Mouse (Mus musculus) testis, postnatal 14 days (tissue): Measurements from ENCODE around the gene Galnt6.

Experiments
- DNase-seq: peaks from one replicate; pipeline ENCODE4 v3.0.0; 2021; ENCODE audit warnings: low spot score

Gene Galnt6

GRCm38 (mm10) chr15:100720066-100720465 lies 9.1 kb downstream of the Galnt6 start:
- no peak for DNase-seq

DNA sequence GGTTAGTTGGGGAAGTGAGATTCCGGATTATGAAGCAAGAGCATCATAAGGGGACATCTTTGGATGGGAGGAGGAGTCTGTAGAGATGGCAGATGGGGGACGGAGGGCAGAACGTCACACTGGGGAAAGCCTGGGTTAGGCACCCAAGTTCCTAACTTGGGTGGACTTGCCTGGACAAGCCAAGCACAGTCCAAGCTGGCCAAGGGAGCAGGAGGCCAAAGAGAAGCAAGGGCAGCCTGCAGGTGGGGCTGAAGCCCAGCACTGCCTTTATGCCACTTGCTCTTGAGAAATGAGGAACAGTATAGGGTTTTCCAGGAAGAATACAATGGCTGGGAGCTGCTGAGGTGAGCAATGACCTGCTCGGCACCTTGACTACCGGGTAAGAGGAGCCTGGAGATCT lies 10.0 kb downstream of the Galnt6 start:
- DNase-seq: no peak

DNA sequence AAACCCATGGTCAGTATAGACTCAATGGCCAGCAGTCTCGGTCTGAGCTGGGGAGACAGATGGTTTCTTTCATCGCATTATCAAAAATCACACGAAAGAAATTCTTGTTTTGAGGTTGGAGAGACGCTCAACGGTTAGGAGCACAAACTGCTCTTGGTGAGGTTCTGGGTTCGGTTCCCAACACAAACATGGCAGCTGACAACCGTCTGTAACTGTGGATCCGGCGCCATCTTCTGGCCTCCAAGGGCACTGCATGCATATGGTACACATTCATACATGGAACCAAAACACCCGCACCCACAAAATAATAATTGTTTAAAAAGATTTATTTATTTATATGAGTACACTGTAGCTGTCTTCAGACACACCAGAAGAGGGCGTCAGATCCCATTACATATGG lies 10.6 kb downstream of the Galnt6 start:
- no peak for DNase-seq

GRCm38 (mm10) chr15:100717933-100718332 lies 11.2 kb downstream of the Galnt6 start:
- DNase-seq: no peak

DNA sequence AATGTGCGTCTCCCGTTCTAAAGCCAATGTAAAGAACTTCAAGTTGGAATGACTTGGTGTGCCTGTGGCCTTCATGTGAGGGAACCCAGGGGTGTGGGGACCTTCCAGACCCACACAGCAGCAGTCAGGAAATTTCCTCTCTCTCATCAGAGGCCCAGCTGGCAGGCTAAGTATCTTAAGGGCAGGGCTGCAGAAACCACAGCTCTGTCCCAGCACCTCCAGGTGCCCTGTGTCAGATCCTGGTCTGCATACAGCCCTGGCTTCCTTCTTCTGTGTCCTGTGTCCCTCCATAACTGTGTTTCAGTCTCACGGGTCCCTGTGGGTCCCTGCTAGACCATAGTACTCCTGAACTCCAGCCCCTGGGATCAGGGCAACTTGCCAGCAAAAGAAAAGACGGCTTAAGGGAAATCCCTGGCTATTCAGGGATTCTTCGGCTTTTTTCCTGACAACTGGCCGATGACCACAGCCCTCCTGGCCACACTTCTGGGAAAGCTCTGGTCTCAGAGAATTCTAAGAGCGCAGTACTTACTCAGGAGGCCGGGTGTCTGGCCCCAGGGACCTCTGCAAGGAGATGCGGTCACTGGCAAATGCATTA lies 13.7 kb downstream of the Galnt6 start:
- no peak for DNase-seq

DNA sequence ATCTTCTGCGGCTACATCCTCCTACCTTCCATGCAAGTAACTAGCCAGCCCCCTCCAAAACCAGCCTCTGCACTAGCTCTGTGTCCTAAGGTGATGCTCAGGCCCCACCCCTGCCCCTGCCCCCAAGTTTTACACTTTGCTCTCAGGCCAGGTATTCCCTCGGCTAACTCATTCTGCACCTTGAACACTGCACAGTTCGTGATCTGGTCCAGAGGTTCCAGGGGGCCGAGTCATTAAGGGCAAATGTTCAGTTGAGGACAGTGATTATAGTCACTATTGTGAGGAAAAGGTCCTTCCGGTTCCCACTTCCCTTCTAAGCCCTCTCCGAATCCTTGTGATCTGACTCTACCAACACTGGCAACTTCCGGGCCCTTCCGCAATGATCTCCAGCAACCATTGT lies 14.7 kb downstream of the Galnt6 start:
- no peak for DNase-seq

DNA sequence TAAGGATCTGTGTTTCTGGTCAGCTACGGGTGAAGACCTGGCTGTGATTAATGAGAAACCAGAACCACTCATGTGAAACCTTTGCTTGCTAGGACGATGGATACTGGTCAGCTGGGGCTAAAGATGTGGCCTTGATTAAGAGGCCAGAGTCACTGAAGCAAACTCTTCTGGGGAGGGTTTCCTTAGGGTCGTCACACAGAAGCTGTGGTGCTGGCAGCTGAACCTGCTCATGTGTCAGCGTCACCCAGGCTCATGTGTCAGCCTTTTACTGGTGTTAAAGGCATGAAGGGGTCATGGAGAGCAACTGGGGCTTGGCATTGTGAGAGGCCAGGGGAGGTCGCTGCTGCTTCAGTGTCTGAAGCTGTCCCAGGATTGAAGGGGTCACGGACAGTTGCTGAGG lies 18.3 kb downstream of the Galnt6 start:
- DNase-seq: no peak

DNA sequence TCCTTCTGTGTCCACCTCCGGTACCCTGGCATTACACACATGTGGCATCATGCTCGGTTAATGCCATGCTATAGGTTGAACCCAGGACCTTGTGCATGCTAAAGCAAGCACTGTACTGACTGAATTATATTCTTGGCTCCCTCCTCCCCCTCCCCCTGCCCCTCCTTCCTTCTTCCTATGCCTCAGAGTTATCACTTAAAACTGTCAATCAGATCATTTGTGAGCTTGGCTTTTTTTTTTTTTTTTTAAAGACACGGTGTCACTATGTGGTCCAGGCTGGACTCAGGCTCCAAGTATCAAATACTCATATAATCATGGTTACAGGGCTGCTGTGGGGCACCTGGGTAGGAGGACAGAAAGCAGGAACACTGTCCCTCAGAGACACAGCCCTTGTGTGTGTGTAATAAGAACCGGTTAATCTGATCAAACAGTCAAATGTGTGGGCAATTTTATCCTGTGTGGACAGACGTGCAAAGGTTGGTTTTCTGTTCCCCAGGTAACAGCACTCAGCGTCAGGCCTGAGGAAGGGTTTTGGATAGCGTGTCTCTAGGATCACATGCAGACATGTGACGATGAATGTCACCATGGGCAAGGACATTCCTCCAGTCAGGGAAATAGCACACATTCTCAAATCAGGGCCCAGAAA lies 20.6 kb downstream of the Galnt6 start:
- no peak for DNase-seq

DNA sequence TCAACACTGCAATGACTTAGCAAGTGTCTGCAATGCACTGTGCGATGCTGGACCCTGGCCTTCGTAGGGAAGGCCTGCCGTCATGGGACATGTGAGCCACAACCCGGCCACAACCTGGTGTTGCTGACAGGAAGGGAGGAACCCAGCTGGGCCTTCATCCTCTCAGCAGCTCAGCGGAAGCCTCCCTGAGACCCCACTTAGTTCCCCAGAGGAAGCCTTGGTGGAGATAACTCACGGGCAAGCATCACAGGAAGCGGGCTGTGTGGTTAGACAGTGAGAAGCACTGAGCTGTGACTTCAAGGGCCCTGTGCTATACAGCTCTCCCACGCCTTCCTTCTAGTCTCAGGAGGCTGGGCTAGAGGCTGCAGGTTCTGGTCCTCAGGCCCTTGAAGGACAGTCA lies 22.9 kb downstream of the Galnt6 start:
- DNase-seq: no peak

- DNase-seq: no peak
Observed at GRCm38 (mm10) chr15:100705376-100705775, 23.8 kb downstream of the Galnt6 start.

DNA sequence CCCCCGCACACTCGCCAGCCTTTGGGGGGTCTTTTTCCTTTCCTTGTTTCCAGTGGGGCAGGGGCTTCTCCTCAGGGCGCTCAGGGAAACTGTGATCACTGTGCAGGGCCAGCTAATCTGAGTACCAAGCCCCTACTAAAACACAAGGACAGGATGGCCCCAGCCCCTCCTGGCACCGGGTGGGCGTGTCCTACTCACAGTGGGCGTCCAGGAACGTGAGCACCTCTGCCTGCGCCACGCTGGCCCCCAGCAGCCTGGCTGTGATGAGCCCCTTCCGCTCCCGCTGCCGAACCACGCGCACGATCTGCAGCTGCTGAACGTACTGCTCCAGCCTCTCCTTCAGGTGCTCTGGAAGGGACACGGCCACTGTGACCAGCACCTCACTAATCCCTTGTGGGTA lies 25.3 kb downstream of the Galnt6 start:
- DNase-seq: no peak

GRCm38 (mm10) chr15:100701856-100702255 lies 27.3 kb downstream of the Galnt6 start:
- DNase-seq: no peak

GRCm38 (mm10) chr15:100701108-100701507 lies 28.1 kb downstream of the Galnt6 start:
- DNase-seq: no peak

DNA sequence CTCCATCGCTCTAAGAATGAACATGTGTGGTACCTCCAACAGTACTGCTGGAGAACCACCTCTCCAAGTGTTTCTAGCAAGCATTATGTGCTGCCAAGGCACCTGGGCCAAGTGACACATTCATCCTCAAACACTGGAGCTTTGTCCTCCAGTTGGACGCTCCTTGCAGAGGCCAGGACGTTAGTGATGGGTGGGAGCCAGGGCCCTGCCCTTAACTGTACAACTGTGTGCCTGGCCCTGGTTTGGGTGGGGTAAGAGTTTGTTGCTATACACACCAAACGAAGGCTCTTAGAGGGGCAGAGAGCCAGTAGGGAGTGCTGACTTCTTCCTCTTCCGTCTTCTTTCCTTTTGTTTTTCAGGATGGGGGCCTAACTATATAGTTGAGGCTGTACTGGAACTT lies 28.8 kb downstream of the Galnt6 start:
- no peak for DNase-seq

DNA sequence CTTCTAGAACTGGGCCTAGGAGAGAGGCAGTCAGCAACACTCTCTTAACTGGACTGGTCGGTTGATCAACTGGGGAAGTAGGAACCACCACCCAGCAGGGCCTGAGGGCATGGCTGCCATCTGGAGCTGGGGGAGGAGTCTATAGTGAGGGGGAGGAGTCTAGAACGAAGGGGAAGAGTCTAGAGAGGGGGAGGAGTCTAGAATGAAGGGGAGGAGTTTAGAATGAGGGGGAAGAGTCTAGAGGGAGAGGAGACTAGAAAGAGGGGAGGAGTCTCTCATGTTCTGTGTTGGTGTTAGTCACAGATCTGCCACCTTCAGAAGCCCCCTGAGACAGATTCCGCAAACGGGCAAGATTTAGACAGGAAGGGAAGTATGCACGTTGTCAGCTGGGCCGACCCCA lies 29.8 kb downstream of the Galnt6 start:
- DNase-seq: no peak

DNA sequence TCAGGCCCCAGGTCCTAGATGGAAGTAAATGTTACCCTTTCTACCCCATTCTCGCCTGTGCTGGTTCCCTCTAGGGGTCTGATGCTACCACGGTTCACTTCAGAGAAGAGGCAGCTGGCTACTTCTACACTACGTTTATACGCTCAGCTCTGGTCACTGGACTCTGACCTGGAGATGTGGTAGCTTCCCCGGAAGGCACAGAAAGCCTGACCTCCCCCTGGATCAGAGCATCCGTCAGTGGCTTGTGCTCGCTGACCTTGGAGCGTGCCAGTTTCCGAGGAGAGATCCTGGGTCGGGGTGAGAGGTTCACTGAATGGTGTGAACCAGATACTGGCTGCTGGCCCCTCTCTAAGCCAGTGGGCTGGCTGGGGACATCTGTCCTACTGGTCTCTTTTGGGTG lies 31.1 kb downstream of the Galnt6 start:
- DNase-seq: no peak

DNA sequence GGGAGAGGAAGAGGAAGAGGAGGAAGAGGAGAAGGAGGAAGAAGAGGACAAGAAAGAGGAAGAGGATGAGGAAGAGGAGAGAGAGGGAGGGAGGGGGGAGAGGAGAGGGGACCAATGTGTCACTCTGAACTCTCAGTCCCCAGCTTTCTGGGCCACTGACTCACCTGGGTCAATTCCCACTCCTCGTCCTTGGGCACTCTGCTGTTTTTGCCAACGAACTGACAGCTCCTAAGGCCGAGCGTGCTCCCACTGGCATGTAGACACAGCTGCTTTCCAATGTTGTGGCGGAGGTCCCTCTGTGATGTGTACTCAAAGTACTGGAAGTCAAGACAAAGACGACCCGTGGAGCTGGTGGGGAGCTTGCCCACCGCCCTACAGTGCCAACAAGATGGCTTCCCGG lies 34.8 kb downstream of the Galnt6 start:
- no peak for DNase-seq

GRCm38 (mm10) chr15:100691990-100692389 lies 37.2 kb downstream of the Galnt6 start:
- no peak for DNase-seq

DNA sequence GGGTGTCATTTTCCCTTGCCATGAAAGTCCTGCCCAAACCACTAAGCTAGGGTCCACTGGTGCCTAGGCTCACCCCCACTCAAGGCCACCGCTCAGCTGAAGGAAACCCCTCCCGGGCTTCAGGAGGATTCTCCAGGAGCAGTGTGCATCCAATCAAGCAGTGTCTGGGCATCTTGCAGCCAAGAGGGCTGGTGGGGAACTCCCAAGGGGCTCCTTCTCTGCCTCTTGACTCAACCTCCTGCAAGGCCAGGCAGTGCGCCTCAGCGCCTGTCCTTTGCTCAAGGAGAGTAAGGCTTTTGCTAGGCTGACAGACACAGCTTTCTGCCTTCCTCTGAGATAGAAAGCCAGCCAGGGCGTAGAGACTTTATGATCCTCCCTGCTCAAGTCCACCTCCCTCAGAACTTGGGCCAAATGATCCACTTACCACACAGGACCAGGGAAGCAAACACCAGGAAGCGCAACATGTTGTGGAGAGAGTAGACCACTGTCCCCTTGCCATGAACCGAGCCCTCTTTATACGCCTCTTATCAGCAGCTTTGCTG lies 41.7 kb downstream of the Galnt6 start, which contains the start of gene Cela1:
Cela1 (minus strand) TSS at position 492 of the 542 bp plus-strand sequence.
- DNase-seq: no peak

DNA sequence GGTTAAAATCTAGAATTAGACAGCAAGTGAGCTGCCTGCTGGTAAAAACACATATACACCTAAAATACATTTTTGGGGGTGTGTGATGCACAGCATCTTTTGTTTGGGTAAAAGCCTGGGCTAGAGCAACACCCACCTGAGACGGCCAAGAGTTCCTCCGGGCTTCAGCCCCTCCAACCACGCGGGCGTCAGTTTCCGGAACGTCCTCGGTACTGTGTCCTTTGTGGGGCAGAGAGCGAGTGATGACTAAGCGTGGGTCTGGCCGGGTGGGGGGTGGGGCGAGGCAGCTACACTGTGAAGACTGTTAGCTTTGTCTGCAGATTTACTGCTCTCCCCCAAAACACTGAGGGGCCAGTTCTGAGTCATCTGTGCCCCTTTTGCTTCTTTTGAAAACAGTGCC lies 42.2 kb downstream of the Galnt6 start:
- no peak for DNase-seq

DNA sequence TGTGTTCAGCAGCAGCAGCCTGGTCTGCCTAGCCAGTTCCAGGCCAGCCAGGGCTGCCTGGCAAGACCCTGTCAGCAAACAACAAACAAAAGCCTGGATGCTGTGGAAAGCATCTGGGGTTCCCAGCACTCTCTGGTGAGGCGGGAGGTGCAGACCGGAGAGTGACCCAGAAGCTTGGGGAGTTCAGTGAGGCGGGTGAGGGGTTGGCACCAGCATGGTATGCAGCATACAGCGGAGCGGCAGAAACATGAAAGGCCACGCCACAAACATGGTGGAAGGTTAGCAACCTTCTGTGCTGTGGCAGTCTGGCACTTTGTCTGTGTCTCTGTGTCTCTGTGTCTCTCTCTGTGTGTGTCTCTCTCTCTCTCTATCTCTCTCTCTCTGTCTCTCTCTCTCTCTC lies 42.7 kb downstream of the Galnt6 start:
- no peak for DNase-seq

- DNase-seq: no peak
Observed at GRCm38 (mm10) chr15:100685849-100686248, 43.3 kb downstream of the Galnt6 start.

- no peak for DNase-seq
Observed at GRCm38 (mm10) chr15:100685255-100685654, 43.9 kb downstream of the Galnt6 start.

- no peak for DNase-seq
Observed at GRCm38 (mm10) chr15:100684450-100684849, 44.7 kb downstream of the Galnt6 start.
